Mouse (Mus musculus) limb, embryonic 12.5 days (tissue): ENCODE data around the gene Kcne4. TPM values are rescaled to one million over a fixed set of nuclear protein-coding genes. Genes with fewer than 3 reads are reported as not detected.

Experiments used
- ATAC-seq: fragments of 200-750 bp; cut with Nextera tagmentation; 2 replicates; pipeline ENCODE4 v1.8.0; 2017; ENCODE audit warnings: low read depth, moderate TSS enrichment; ENCODE audit not compliant: insufficient number of reproducible peaks, insufficient read depth, low FRiP score, low TSS enrichment
- H3K27ac ChIP-seq: fragments of 300-500 bp; sonication (generic); 2 replicates; pipeline ENCODE4 v1.5.1; 2016; ENCODE audit warnings: mild to moderate bottlenecking, moderate library complexity
- H3K27me3 ChIP-seq: fragments of 300-500 bp; sonication (generic); 2 replicates; pipeline ENCODE4 v1.6.1; 2016; ENCODE audit warnings: mild to moderate bottlenecking, moderate library complexity
- H3K36me3 ChIP-seq: fragments of 300-500 bp; sonication (generic); 2 replicates; pipeline ENCODE4 v1.6.1; 2016; ENCODE audit warnings: mild to moderate bottlenecking, moderate library complexity
- H3K4me1 ChIP-seq: fragments of 300-500 bp; sonication (generic); replicated peaks from 2 replicates; pipeline ENCODE4 v1.6.1; 2016
- H3K4me2 ChIP-seq: fragments of 300-500 bp; sonication (generic); 2 replicates; pipeline ENCODE4 v1.6.1; 2016; ENCODE audit warnings: mild to moderate bottlenecking, moderate library complexity
- H3K4me3 ChIP-seq: fragments of 300-500 bp; sonication (generic); replicated peaks from 2 replicates; pipeline ENCODE4 v1.5.1; 2016; ENCODE audit warnings: mild to moderate bottlenecking
- H3K9ac ChIP-seq: fragments of 300-500 bp; sonication (generic); replicated peaks from 2 replicates; pipeline ENCODE4 v1.6.1; 2016; ENCODE audit warnings: mild to moderate bottlenecking, moderate library complexity
- H3K9me3 ChIP-seq: fragments of 300-500 bp; sonication (generic); 2 replicates; pipeline ENCODE4 v1.6.1; 2016; ENCODE audit warnings: mild to moderate bottlenecking, moderate library complexity
- WGBS: fragments of 180-500 bp; shearing (Covaris S2); methylation state at CpG from one replicate; pipeline ENCODE4 v1.1.7; 2016; 5-methylcytosine and 5-hydroxymethylcytosine counted together
- polyA plus RNA-seq: library from polyadenylated mRNA; unstranded; fragments of >200 nt; fragmentation: Nextera tagmentation; extraction: Ambion mirVana; gene quantifications from 2 replicates; pipeline ENCODE4 v1.2.1, GENCODE M21; 2016

Gene Kcne4
- polyA plus RNA-seq, 1 experiment from 2014 or later: 2.6 TPM

DNA sequence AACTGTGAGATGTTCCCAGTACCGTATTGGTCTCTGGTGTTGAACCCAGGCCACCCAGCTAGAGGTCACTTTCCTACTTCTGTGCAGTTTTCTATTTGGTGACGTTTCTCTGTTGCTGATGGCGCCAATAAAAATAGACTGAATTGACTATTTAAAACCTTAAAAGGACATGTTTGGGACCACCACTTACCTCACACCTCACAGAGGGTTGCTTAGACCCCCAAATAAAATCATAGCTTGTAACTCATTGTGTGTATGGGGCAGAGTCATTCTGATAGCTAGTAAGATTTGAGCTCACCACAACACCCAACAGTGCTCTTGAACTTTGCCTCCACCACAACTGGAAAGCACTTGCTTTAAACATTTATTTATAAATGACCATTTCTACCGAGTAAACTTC, 43.0 kb downstream of the Kcne4 start:
- WGBS: 60% methylated on average over 4 of the region's 4 CpGs
- Histone ChIP-seq H3K36me3 (no peaks in the 10 kb centered on the region), H3K9ac (no peak overlapping the region), H3K4me3 (no peak overlapping the region), H3K4me2 (no peak overlapping the region), H3K27ac (no peak overlapping the region), H3K27me3 (no peaks in the 10 kb centered on the region; the same call in 1 of the 2 replicates), H3K9me3 (no peaks in the 10 kb centered on the region), H3K4me1 (no peaks in the 10 kb centered on the region)
- ATAC-seq: no peak

DNA sequence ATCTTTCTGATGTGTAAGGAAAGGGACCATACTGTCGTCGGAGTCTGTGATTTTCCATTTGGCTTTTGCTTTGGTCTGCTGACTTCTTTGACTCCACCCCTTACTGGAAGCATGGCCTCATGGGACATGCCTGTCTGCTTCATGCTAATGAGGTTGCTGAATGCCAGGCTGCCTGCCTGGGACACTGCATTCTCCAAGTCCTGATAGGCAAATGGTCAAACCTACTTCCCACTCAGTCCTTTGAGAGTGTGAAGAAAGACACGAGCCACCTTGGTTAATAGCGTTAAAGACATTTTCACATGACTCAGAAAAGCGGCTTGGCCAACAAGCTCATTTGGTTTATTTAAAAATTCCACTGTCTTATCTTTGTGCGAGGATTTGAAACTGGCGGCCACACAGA, 43.5 kb downstream of the Kcne4 start:
- 81% methylated on average over 7 of the region's 7 CpGs for WGBS
- H3K36me3 ChIP-seq: no peaks in the 10 kb centered on the region
- no peak for ATAC-seq

DNA sequence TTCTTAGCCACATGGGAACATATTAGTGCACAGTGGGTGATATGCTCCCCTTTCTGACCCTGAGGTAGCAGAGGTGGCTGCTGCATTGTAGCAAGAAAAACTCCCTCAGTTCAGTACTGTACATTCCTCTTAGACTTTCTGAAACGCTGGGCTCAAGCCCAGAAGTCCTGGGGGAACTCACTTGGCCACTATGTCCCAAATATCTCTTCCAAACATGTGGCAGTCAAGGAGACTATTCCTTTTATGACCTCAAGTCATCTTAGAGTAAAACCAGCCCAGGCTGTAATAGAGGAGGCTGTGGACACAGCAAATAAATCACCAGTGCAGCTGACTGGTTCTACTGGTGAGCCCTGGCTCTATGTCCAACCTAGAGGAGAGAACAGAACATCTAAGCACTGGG, 45.7 kb downstream of the Kcne4 start:
- ATAC-seq: no peak
- no peaks in the 10 kb centered on the region for H3K36me3 ChIP-seq
- H3K9me3 ChIP-seq: no peaks in the 10 kb centered on the region
- H3K4me3 ChIP-seq: no peak overlapping the region
- H3K4me2 ChIP-seq: no peak overlapping the region
- no peaks in the 10 kb centered on the region for H3K4me1 ChIP-seq
- H3K9ac ChIP-seq: no peak overlapping the region
- H3K27ac ChIP-seq: no peak overlapping the region
- no peaks in the 10 kb centered on the region; the same call in 1 of the 2 replicates for H3K27me3 ChIP-seq
- WGBS: 64% methylated on average over 1 of the region's 1 CpGs

More for the DNA sequence above, 43.5 kb downstream of the Kcne4 start:
- H3K4me1 ChIP-seq: no peaks in the 10 kb centered on the region
- no peak overlapping the region for H3K9ac ChIP-seq
- no peak overlapping the region for H3K4me3 ChIP-seq
- H3K27me3 ChIP-seq: no peaks in the 10 kb centered on the region; the same call in 1 of the 2 replicates
- no peak overlapping the region for H3K4me2 ChIP-seq
- H3K9me3 ChIP-seq: no peaks in the 10 kb centered on the region
- no peak overlapping the region for H3K27ac ChIP-seq

DNA sequence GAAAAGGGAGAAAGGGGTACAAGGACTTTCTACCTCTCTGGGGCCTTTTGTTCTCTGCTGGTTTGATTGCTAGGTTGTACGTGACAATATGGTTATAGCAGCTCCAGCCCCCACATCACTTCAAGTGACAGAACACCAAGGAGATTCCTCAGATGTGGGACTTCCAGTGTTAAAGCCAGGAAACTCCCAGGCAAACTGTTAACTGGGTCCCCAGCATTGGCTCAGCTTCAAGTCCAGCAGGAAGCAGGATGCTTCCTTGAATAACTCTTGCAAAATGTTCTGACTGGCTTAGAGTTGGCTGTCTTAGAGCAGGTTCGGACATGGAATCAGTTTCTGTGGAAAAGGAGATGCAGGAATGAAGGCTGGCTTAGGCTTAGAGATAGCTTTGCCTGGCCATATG, 47.3 kb downstream of the Kcne4 start:
- Histone ChIP-seq H3K9me3 (no peaks in the 10 kb centered on the region), H3K4me1 (no peaks in the 10 kb centered on the region), H3K36me3 (no peaks in the 10 kb centered on the region), H3K27me3 (no peaks in the 10 kb centered on the region; the same call in 1 of the 2 replicates), H3K27ac (no peak overlapping the region), H3K4me3 (no peak overlapping the region), H3K9ac (no peak overlapping the region), H3K4me2 (no peak overlapping the region)
- WGBS: 77% methylated on average over 2 of the region's 2 CpGs
- ATAC-seq: no peak

DNA sequence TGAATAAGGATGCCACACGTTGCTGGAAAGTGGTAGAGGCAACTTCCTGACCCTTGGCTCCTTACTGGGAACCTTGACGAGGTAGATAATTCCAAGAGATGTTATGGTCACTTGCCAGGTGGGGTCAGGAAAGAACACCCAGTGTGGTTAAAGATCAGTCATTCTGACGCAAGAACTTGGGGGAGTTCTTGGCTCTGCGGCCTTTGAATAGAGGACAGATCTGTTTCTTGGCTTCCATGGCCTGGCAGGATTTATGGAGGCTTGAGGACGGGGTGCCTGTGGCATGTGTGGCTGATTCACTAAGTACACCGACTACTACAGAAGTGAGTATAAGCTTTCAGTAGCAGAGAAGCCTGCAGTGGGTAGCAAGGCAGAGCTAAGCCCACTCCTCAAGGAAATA, 47.8 kb downstream of the Kcne4 start:
- 59% methylated on average over 6 of the region's 6 CpGs for WGBS
- no peak overlapping the region for H3K27ac ChIP-seq
- ATAC-seq: no peak

DNA sequence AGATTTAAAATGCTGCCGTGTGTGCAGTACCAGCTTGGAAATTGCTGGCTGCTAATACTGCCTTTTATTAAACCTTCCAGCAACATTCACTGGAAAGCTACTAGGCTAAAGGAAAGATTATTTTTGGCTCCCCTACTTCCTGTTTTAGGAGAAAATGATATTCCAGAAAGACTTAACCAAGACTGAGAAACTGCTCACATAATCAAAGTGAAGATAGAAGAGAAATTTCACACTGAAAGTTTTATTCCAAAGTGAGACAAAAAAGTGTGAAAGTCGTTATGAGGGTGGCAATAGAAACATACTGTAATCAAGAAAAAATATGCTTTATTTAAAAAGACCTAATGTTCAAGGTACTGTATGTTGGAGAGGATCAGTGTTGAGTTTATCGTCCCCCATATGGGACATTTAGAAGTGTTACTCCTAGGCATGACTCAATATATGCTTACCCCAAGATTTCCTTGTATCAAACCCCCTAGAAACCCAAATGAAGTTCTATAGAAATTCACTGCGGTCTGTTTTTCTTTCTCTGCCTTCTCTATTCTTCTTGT, 48.3 kb downstream of the Kcne4 start:
- no peak overlapping the region for H3K4me3 ChIP-seq
- no peaks in the 10 kb centered on the region for H3K36me3 ChIP-seq
- ATAC-seq: no peak
- WGBS: 82% methylated on average over 4 of the region's 4 CpGs
- no peak overlapping the region for H3K4me2 ChIP-seq
- no peaks in the 10 kb centered on the region for H3K4me1 ChIP-seq
- H3K27ac ChIP-seq: no peak overlapping the region
- no peaks in the 10 kb centered on the region; the same call in 1 of the 2 replicates for H3K27me3 ChIP-seq
- no peaks in the 10 kb centered on the region for H3K9me3 ChIP-seq
- H3K9ac ChIP-seq: no peak overlapping the region

More for the DNA sequence above, 47.8 kb downstream of the Kcne4 start:
- H3K9ac ChIP-seq: no peak overlapping the region
- no peaks in the 10 kb centered on the region; the same call in 1 of the 2 replicates for H3K27me3 ChIP-seq
- H3K9me3 ChIP-seq: no peaks in the 10 kb centered on the region
- no peak overlapping the region for H3K4me3 ChIP-seq
- H3K4me1 ChIP-seq: no peaks in the 10 kb centered on the region
- no peak overlapping the region for H3K4me2 ChIP-seq
- H3K36me3 ChIP-seq: no peaks in the 10 kb centered on the region

DNA sequence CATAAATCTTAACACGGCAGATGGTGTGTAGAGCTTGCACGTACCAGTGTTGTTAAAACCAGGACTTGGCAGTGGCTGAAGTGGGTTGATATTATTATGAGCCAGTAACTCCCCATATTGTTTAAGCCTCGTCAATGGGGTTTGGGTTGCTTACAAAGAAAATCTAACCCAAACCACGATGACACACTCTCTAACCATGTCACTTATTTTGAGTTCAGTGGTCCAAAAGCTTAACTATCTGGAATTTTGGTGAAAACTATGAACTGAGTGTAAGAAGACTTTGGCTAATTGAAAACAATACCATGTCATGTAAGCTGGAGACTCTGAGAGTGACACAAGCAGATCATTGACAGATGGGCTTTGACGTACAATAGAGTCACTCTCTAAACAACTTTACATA, 49.4 kb downstream of the Kcne4 start:
- no peak overlapping the region for H3K9ac ChIP-seq
- no peaks in the 10 kb centered on the region; the same call in 1 of the 2 replicates for H3K27me3 ChIP-seq
- ATAC-seq: no peak
- no peaks in the 10 kb centered on the region for H3K36me3 ChIP-seq
- H3K4me1 ChIP-seq: no peaks in the 10 kb centered on the region
- no peak overlapping the region for H3K4me3 ChIP-seq
- no peaks in the 10 kb centered on the region for H3K9me3 ChIP-seq
- H3K27ac ChIP-seq: no peak overlapping the region
- H3K4me2 ChIP-seq: no peak overlapping the region
- 85% methylated on average over 5 of the region's 5 CpGs for WGBS

GRCm38 (mm10) chr1:78866455-78866854, 49.9 kb downstream of the Kcne4 start:
- Histone ChIP-seq H3K9me3 (no peaks in the 10 kb centered on the region), H3K27me3 (no peaks in the 10 kb centered on the region; the same call in 1 of the 2 replicates), H3K4me1 (no peaks in the 10 kb centered on the region), H3K27ac (no peak overlapping the region), H3K4me2 (no peak overlapping the region), H3K36me3 (no peaks in the 10 kb centered on the region), H3K4me3 (no peak overlapping the region), H3K9ac (no peak overlapping the region)
- WGBS: 91% methylated on average over 2 of the region's 2 CpGs
- ATAC-seq: no peak

Other genes starting within 250 kb of the Kcne4 start
- gene Acsl3, start 158.9 kb upstream of the Kcne4 start, polyA plus RNA-seq: 78.8 and 88.2 TPM in 2 replicates
- gene Utp14b, start 158.7 kb upstream of the Kcne4 start, polyA plus RNA-seq: 4.1 and 5.0 TPM in 2 replicates